ENCODE assay signal across 8 mouse cellular contexts in the genomic region with DNA sequence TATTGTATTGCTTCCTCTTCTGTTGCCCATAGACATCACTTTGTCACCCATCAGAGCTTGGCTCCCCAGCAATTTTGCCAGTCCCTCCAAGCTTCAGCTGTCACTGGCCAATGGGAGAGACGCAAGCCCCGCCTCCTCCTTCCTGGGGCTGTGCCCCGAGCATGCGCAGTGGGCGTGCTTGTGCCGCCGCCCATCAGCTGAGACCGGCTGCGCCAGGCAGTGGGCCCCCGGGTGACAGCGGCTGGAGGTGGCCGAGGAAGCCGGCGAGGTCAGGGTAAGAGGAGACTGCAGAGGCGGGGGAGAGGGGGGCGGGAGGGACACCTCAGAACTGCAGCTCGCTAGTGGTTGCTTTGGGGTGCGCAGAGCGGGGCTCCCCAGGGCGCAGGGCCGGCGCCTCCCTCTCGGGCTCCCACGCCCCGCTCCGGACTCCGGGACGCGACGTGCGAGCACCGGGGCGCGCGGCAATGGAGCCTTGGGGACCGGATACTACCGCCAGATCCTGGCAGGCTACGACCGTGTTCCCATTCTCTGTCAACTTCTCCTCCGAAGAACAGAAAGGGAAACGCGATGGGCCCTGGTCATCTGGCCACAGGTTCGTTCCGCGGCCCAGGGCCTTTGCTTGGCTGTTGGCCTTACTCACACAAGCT. TPM values are rescaled to one million over a fixed set of nuclear protein-coding genes. Genes with fewer than 3 reads are reported as not detected.
DNase-seq lines count a peak whose midpoint lies in the region; ATAC-seq lines count a peak whose summit lies in the region.

TSS of gene Stx7 (plus strand) at position 168 of the 647 bp plus-strand sequence.

- peak; percentile 98 for ATAC-seq in hindbrain, embryonic 15.5 days (ENCODE audit: low FRiP score, low read depth)

- H3K27ac ChIP-seq in hindbrain, embryonic 15.5 days (replicated peaks) = peak within 1 kb of the TSS; percentile 86

- peak within 1 kb of the TSS; percentile 71 for H3K4me2 ChIP-seq in hindbrain, embryonic 15.5 days

- H3K9ac ChIP-seq in hindbrain, embryonic 15.5 days = peak within 1 kb of the TSS; percentile 83

- H3K27me3 ChIP-seq in hindbrain, embryonic 15.5 days = no peaks in the 10 kb centered on the region

- under 1% methylated on average over 38 of the region's 45 CpGs for WGBS in hindbrain, embryonic 15.5 days

- H3K4me3 ChIP-seq in hindbrain, embryonic 15.5 days = peak within 1 kb of the TSS; percentile 95

- H3K36me3 ChIP-seq in hindbrain, embryonic 15.5 days = no peaks in the 10 kb centered on the region

- DNase-seq in R1 (ENCODE audit: low read depth, low spot score) = peak; percentile 91
- peak; percentile 93 to 96 for DNase-seq in cerebellum, postnatal 25 days
- peak; percentile 90 to 92 for DNase-seq in frontal cortex, postnatal 36 days (ENCODE audit: low spot score in 2 of 2)
- peak; percentile 90 for DNase-seq in left cerebral cortex, adult 11 months (ENCODE audit: low spot score)
- peak; percentile 96 for DNase-seq in lung, postnatal 4 days
- DNase-seq in retina, postnatal 7 days (ENCODE audit: low read depth, low spot score) = peak; percentile 83
- DNase-seq in urinary bladder, adult 2 months (ENCODE audit: low spot score) = peak; percentile 87

- no peaks in the 10 kb centered on the region for H3K9me3 ChIP-seq in hindbrain, embryonic 15.5 days

- peaks cover 22% of the 10 kb centered on the region for H3K4me1 ChIP-seq in hindbrain, embryonic 15.5 days (replicated peaks)

RNA-seq across cellular contexts. Expression of gene Stx7, which starts in this region (rescaled TPM):
- 296 and 313 TPM in 2 replicates for polyA plus RNA-seq in hindbrain, embryonic 15.5 days (2015; fragmentation: Nextera tagmentation; extraction: Ambion mirVana)
- 95.0 and 124 TPM in 2 replicates for polyA plus RNA-seq in urinary bladder, adult 2 months (2012; rRNA removed)

Comparison
In these comparisons a context has a peak if more than half of its experiments do, and no peak if none do; other contexts are left out.
1. Peak in every context shown above with its lines: DNase-seq, ATAC-seq, H3K4me3 ChIP-seq and H3K27ac ChIP-seq.